Mouse (Mus musculus): ENCODE measurements at regions not wholly inside any gene's neighbourhood (a gene's known extent, or its start where the extent isn't known, plus 50 kb on each side); places are given as distances from the start of the nearest gene placed in this dataset.
A peak's percentile ranks its signal among the peaks of the same experiment; 100 is the strongest.

DNA sequence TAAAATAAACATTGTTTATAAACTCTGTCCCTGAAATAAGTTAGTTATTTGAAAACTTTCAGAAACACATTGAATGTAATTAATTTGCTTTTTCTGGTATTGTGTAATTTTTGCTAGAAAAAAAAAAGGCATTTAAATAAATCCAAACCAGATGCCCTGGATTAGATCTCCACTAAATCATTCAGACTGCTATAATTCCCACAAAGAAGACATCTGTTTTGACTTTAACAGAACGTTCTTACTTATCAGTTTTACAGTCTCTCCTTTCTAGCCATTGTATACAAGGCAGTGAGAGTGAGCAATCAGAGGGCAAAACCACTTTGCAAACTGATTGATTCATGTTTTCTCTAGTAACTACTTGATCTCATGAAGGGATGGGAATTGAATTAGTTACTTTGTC lies 478.8 kb downstream of the Slitrk6 start:
- no peak for DNase-seq

DNA sequence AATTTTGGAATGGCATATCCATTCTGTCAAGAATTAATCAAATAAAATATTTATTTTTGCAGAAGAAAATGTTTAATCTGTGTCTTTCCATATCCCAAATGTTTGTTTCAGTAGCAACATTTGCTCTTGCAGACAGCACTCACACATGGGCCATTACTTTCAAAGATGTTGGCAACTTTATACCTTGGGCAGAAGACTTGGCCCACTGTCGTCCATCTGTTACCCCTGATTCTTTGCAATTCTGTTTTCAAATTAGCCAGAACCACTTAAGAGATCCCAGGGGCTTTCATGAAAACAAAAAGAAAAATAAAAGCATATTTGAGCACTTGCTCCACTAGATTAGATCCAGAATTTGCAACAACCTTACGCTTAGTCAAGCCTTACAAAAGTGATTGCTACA lies 483.7 kb downstream of the Slitrk6 start:
- DNase-seq: no peak

- DNase-seq: no peak
Observed at GRCm38 (mm10) chr14:110244466-110244865, 510.5 kb downstream of the Slitrk6 start.

DNA sequence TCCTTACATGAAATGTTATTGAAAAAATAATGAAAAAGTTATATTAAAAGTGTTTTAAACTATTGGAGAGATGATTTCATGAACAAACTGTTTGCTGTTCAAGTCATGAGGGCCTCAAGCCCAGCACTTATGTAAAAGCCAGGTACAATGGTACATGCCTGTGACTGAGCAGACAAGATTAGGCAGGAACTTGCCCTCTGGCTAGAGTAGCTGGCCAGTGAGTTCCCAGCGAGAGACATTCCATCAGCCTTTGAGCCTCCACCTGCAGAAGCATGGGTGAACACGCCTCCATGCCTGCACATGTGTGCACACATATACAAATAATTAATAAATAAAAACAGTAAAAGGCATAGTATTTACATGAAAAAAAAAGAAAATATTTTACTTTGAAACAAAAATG lies 511.4 kb downstream of the Slitrk6 start:
- no peak for DNase-seq

DNA sequence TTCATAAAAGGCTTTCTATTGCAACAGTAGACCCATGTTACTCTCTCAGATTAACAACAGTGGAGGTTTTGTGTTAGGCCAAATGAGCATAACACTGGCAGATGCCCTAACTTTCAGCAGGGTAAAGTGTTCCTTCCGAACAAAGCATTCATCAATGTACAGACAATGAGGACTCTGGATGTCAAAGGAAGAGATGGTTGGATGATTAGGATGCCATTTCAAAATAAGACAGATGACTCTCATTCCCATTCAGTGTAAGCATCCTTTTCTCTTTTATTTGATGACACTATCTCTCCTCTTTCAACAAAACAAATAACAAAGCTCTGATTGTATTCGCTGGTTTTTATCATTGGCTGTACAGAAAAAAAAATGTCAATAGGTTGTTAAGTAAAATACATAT lies 516.1 kb downstream of the Slitrk6 start:
- no peak for DNase-seq

DNA sequence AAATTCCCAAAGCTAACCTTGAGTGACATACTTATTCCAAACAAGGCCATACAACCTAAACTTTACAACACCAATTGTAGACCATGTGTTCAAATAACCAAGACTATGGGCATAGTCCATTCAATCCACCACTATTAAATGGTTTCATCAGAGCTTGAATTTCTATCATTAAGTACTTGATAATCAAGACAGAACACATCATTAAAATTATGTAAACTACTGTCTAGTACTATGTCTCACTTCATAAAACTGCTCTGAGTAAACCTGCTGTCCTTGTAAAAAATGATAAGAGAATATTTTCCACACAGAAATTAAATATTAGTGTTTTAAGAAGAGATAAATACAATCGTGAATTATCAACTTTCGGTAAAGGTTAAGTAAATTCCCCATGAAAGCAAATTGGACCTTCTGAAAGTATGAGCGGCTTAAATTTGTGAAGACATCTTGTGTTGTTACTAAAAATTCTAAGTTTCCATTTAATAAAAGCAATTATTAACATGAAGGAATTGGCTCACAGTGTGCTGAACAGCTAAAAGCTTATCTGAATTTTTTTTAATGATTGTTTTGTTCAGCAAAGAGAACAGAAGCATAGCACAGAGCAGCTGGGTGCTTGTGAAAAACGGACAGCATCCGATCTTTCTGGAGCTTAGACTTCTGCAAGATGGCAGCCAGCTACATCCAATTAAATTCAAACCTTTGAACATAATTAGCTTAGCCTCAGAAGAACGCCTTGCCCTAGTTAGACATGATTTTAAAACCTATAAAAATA lies 530.1 kb downstream of the Slitrk6 start:
- DNase-seq: no peak

- no peak for DNase-seq
Observed at GRCm38 (mm10) chr14:110190987-110191607, 563.9 kb downstream of the Slitrk6 start.

DNA sequence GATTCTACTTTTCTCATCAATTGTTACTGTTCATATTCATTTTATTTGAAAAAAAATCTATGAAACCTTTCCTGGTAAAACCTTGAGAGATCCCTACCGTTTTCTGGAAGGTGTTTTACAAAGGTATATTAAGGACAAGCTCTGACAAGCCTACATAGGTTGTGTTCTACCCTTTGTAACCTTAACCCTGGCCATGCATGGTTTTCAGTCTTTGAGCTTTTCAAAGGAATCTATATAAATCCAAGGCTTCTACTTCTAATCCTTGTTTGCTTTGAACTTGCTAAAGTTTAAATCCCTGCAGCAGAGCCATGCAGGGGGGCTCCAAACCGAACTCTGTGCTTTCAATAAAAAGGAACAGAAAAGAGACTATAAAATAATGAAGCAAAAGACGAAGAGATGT lies 564.5 kb downstream of the Slitrk6 start:
- DNase-seq: no peak

- DNase-seq: no peak
Observed at GRCm38 (mm10) chr14:110179166-110179565, 575.8 kb downstream of the Slitrk6 start.

GRCm38 (mm10) chr14:110171162-110172117 lies 583.5 kb downstream of the Slitrk6 start:
- peak; percentile 23 for DNase-seq

- DNase-seq: peak; percentile 23
Observed at GRCm38 (mm10) chr14:110168632-110169031, 586.3 kb downstream of the Slitrk6 start.

DNA sequence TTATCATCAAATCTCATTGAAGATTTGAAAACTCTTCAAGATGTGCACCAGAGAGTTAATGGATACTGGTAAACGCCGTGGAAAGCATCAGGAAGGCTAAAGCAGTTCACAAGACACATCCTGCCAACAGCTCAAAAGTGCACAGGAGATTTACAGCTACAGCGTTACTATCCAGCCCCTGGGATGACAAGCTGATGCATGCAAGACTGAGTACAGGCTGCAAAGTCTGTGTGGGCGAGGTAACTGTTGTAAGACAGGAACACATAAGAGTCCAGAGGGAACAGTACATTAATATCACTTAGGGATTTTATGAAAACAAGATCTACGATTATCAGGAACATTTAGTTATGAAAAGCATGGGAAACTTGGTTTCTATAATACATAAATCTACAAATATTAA lies 626.7 kb downstream of the Slitrk6 start:
- no peak for DNase-seq

DNA sequence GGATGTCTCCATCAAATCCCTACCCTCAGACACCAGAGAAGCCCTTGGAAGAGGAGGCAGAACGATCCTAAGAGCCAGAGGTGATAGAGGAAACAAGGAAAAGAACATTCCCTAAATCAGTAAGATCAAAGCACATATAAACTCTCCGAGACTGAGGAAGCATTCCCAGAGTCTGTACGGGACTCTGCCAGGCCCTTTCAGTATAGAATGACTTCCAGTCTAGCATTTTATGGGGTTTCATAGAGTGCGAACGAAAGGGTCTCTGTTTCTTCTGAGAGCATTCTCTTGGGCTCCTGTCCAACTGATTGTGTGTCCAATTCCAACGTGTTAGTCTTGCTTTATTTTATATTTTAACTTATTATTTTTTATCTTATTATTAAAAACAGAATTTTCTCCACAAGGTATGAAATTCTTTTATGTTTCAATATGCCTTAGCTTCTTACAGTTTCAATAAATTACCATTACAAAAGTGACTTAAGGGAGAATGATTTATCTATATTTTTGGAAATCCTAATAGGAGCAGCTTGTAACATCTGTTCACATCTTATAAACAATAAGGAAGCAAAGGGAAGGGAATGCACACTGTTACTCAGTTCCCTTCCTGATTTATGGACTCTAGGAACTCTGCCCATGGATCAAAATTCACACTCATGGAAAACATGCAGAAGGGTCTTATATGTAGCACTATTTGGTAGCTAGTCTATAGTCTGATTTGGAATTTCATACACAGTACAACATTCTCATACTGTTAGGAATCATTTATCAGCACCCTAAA lies 628.8 kb downstream of the Slitrk6 start:
- no peak for DNase-seq

GRCm38 (mm10) chr14:110122710-110123109 lies 632.2 kb downstream of the Slitrk6 start:
- no peak for DNase-seq

GRCm38 (mm10) chr14:110115578-110115977 lies 639.4 kb downstream of the Slitrk6 start:
- no peak for DNase-seq

DNA sequence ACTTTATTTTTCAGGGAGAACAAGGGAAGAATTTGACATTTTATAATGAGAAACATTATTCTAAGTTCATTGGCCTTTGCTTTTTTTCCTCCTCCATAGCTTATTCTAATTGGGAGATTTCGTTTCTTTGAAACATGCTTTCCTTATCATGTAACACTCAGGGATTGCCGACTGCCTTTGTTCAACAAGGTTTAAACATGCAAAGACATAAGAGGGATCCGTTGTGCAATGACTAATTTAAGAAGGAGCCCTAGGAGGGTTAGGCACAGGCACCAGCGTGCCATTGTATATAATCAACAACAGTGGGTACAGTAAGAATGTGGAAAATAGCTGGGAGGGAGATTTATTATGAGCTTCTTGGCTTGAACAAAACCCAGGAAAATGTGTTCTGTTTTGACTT lies 654.1 kb downstream of the Slitrk6 start:
- DNase-seq: no peak

GRCm38 (mm10) chr14:110078351-110078750 lies 676.6 kb downstream of the Slitrk6 start:
- DNase-seq: peak; percentile 11

GRCm38 (mm10) chr14:110047748-110048147 lies 707.2 kb downstream of the Slitrk6 start:
- DNase-seq: no peak

- peak; percentile 70 for DNase-seq
Observed at GRCm38 (mm10) chr14:110043211-110043610, 711.7 kb downstream of the Slitrk6 start.

- DNase-seq: no peak
Observed at GRCm38 (mm10) chr14:110021812-110022211, 733.1 kb downstream of the Slitrk6 start.

GRCm38 (mm10) chr14:110015126-110015525 lies 739.8 kb downstream of the Slitrk6 start:
- no peak for DNase-seq

DNA sequence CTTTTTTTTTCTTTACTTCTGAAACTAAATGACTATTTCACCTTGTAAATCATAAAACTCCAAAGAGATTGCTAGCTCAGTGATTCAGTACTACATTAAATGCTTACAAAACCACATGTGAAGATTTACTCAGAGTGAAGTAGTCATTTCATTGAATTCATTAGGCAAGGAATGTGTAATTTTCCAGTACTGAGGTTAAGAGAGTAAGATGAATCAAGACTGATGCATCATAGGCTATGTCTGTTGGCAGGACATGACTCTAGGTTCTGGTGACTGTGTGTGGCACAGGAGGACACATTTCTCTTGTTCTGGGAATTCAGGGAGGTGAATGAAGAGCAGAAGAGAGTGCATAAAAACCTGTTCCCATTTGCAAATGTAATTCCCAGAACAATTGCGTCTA lies 741.7 kb downstream of the Slitrk6 start:
- DNase-seq: no peak

- no peak for DNase-seq
Observed at GRCm38 (mm10) chr14:110007159-110007558, 747.8 kb downstream of the Slitrk6 start.
